Mouse (Mus musculus) neural tube, embryonic 12.5 days (tissue): ENCODE results near the gene Rint1. TPM values are rescaled to one million over a fixed set of nuclear protein-coding genes. Genes with fewer than 3 reads are reported as not detected.

Source experiments
- ATAC-seq: fragments of 200-750 bp; cut with Nextera tagmentation; 2 replicates; pipeline ENCODE4 v1.8.0; 2017; ENCODE audit warnings: low read depth, mild to moderate bottlenecking, moderate TSS enrichment, moderate library complexity; ENCODE audit not compliant: low FRiP score
- H3K27ac ChIP-seq: fragments of 300-500 bp; sonication (generic); 2 replicates; pipeline ENCODE4 v1.5.1; 2016
- H3K27me3 ChIP-seq: fragments of 300-500 bp; sonication (generic); replicated peaks from 2 replicates; pipeline ENCODE4 v1.6.1; 2016; ENCODE audit warnings: mild to moderate bottlenecking
- H3K36me3 ChIP-seq: fragments of 300-500 bp; sonication (generic); 2 replicates; pipeline ENCODE4 v1.6.1; 2016; ENCODE audit warnings: mild to moderate bottlenecking
- H3K4me1 ChIP-seq: fragments of 300-500 bp; sonication (generic); 2 replicates; pipeline ENCODE4 v1.6.1; 2016
- H3K4me2 ChIP-seq: fragments of 300-500 bp; sonication (generic); replicated peaks from 2 replicates; pipeline ENCODE4 v1.6.1; 2016; ENCODE audit warnings: mild to moderate bottlenecking
- H3K4me3 ChIP-seq: fragments of 300-500 bp; sonication (generic); 2 replicates; pipeline ENCODE4 v1.5.1; 2016
- H3K9ac ChIP-seq: fragments of 300-500 bp; sonication (generic); 2 replicates; pipeline ENCODE4 v1.6.1; 2016; ENCODE audit warnings: mild to moderate bottlenecking
- H3K9me3 ChIP-seq: fragments of 300-500 bp; sonication (generic); 2 replicates; pipeline ENCODE4 v1.6.1; 2016; ENCODE audit warnings: mild to moderate bottlenecking
- WGBS: fragments of 180-500 bp; shearing (Covaris S2); methylation state at CpG from one replicate; pipeline ENCODE4 v1.1.7; 2016; 5-methylcytosine and 5-hydroxymethylcytosine counted together
- polyA plus RNA-seq: library from polyadenylated mRNA; unstranded; fragments of >200 nt; fragmentation: Nextera tagmentation; extraction: Ambion mirVana; gene quantifications from 2 replicates; pipeline ENCODE4 v1.2.1, GENCODE M21; 2016

The Rint1 gene
- polyA plus RNA-seq, 1 experiment from 2014 or later = 35.5 TPM

DNA sequence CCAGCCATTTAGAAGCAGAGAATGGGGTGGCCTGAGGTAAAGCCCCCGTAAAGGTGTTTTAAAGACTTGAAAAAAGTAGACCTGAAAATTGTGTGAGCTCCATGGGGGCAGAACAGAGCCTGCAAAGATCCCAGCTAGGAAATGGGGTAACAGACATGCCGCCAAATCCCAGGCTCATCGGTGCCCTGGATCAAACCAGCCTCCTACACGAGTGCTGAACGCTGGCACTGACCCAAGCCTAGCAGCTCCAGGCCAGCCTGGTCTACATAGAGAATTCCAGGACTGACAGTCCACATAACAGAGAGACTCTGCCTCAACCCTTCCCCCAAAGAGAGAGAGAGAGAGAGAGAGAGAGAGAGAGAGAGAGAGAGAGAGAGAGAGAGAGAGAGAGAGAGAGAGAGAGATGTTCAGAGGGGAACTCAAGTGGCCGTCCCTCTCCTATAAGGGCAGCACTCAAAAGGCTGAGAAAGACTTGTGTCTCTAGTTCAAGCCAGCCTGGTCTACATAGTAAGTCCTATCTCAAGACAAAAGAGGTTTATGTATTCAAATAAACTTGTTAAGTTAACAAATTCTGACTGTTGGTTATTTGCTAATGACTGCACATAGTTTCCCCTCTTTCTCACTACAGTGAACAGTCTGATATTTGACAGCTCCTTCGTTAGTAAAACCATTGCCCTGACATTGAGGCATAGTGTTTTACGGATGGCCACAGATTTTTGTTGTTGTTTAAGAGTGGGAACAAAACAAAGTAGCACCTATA, 5.3 kb upstream of the Rint1 start:
- 55% methylated on average over 8 of the region's 8 CpGs for WGBS
- ATAC-seq = no peak
- no peaks in the 10 kb centered on the region for H3K27me3 ChIP-seq
- peak overlapping the region; percentile 76 for H3K4me2 ChIP-seq
- no peak overlapping the region for H3K27ac ChIP-seq
- H3K4me3 ChIP-seq = peak overlapping the region; percentile 89
- H3K9me3 ChIP-seq = no peaks in the 10 kb centered on the region
- peak overlapping the region; percentile 79; the same call in 1 of the 2 replicates for H3K9ac ChIP-seq
- H3K4me1 ChIP-seq = peaks cover 15% of the 10 kb centered on the region
- no peaks in the 10 kb centered on the region for H3K36me3 ChIP-seq

DNA sequence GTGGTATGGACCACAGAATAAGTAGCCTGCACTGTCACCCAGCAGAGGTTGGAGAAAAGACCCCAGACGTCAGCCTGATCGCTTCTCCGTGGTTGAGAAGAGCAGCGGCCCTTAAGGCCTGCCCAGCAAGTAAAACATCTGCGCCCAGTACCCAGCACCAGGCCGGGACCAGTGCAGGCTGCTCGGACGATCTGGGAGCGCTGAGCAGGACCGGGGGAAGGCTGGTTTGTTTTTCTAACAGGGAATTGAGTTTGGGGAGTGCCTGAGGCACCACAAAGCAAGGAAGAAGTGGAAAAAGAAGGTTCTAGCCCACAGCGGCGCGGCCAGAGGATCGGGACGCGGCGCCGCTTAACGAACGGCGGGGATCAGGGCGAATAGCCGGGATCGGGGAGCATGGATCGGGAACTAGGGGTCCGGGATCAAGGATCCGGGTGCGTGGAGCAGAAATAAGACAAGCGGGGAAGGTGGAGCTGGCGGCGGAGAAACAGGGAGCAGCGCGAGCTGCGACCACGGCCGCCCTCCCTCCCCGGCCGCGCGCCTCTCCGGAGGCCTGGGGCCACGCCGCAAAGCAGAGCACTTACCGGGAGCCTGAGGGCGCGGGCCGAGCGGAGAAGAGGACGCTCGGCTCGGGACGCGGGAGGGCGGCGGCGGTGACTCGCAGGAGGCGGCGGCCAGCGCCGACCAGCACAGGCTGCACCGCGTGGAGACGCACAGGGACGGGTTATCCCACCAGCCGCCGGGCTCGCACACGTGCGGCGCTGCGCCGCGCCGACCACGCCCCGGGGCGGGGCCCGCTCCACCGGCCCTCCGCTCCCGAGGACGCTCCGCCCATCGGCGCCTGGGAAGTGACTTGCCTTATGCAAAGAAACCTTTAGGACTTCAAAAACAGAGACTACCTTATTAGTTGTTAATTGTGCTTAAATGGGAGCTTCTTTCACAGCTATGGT, 4.3 kb upstream of the Rint1 start, which contains the start of gene Pus7:
TSS of gene Pus7 (minus strand) at position 781 of the 947 bp plus-strand sequence.
- H3K4me3 ChIP-seq = peak within 1 kb of the TSS; percentile 89
- no peaks in the 10 kb centered on the region for H3K27me3 ChIP-seq
- H3K27ac ChIP-seq = no peak within 1 kb of the TSS
- peak within 1 kb of the TSS; percentile 79 for H3K9ac ChIP-seq
- peak within 1 kb of the TSS; percentile 76 for H3K4me2 ChIP-seq
- H3K9me3 ChIP-seq = no peaks in the 10 kb centered on the region
- peaks cover 18% of the 10 kb centered on the region for H3K4me1 ChIP-seq
- H3K36me3 ChIP-seq = no peaks in the 10 kb centered on the region
- WGBS = under 1% methylated on average over 84 of the region's 86 CpGs
- ATAC-seq = peak; percentile 89

DNA sequence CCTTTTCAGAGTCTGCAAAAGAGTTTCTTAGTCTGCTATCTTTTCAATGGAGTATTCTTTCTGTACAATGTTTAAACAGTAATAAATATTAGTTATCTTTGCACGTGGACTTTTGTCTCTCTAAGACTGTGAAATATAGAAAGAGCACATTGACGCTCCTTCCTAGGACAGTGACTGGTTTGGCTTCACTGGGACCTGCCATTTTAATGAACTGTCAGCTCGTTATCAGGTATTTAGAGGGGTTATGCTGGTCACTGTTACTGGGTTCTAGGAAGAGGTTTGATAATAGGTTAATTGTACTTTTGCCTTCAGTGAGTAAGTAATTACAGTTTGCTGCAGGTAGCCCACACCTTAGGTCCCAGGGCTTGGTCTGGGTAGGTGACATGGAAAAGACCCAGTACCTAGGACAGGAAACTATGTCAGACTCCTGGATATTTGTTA, 899 bp downstream of the Rint1 start:
- H3K4me1 ChIP-seq = peaks cover 13% of the 10 kb centered on the region
- 51% methylated on average over 3 of the region's 3 CpGs for WGBS
- no peaks in the 10 kb centered on the region for H3K9me3 ChIP-seq
- peak overlapping the region; percentile 84 for H3K9ac ChIP-seq
- no peak overlapping the region for H3K27ac ChIP-seq
- H3K27me3 ChIP-seq = no peaks in the 10 kb centered on the region
- ATAC-seq = no peak
- H3K36me3 ChIP-seq = 0 out of 2 replicates have a peak, but pooled peaks cover 5% of the 10 kb centered on the region
- H3K4me3 ChIP-seq = peak overlapping the region; percentile 85
- peak overlapping the region; percentile 88 for H3K4me2 ChIP-seq

DNA sequence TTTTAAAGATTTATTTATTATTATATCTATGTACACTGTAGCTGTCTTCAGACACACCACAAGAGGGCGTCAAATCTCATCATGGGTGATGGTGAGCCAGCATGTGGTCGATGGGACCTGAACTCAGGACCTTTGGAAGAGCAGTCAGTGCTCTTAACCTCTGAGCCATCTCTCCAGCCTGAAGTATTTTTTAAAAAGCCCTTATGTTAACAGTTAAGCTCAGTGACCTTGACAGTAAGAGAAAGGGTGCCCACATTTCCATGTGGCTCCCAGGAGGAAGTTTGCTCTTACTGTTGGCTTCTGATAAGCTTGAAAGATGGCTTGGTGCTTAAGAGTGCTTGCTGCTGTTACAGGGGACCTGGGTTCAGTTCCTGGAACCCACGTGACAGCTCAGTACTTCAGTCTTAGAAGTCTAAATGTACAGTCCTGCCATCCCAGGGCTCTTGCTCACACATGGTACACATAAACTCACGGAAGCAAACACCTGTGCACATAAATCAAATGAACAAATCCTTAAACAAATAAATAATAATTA, 1.6 kb downstream of the Rint1 start:
- 87% methylated on average over 4 of the region's 4 CpGs for WGBS
- peaks cover 7% of the 10 kb centered on the region for H3K36me3 ChIP-seq
- H3K27me3 ChIP-seq = no peaks in the 10 kb centered on the region
- H3K9me3 ChIP-seq = no peaks in the 10 kb centered on the region
- H3K4me2 ChIP-seq = no peak overlapping the region
- no peak for ATAC-seq
- H3K27ac ChIP-seq = no peak overlapping the region
- H3K4me1 ChIP-seq = peaks cover 9% of the 10 kb centered on the region
- no peak overlapping the region for H3K9ac ChIP-seq
- no peak overlapping the region for H3K4me3 ChIP-seq

DNA sequence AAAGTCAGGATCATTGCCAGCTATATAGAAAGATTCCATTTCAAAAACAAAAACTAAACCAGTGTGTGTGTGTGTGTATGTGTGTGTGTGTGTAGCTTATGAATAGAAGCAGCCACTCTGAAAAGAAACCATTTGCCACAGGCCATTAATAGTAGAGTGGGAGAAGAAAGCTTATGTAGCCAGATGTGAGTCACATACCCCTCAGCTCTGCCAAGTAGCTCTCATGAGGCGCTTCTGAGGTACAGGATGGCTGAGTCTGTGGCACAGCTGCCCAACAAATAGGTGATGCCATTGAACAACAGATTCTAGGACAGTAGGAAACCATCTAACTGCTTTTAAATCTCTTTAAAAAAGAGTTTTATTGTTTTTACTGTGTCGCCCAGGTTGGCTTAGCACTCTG, 5.2 kb downstream of the Rint1 start:
- Histone ChIP-seq H3K9ac (no peak overlapping the region), H3K27me3 (no peaks in the 10 kb centered on the region), H3K4me3 (no peak overlapping the region), H3K27ac (no peak overlapping the region), H3K4me1 (peaks cover 9% of the 10 kb centered on the region), H3K4me2 (no peak overlapping the region), H3K36me3 (peaks cover 18% of the 10 kb centered on the region), H3K9me3 (no peaks in the 10 kb centered on the region)
- no peak for ATAC-seq
- WGBS = 84% methylated on average over 2 of the region's 2 CpGs

DNA sequence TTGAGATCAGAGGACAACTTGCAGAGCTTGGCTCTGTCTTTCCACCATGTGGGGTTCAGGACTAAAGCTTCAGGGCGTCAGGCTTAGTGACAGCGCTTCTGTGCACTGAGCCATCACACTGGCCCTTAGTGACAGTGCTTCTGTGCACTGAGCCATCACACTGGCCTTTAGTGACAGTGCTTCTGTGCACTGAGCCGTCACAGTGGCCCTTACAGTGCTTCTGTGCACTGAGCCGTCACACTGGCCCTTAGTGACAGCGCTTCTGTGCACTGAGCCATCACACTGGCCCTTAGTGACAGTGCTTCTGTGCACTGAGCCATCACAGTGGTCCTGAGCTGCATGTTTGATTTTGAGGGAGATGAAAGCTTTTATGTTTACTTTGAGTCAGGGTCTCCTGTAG, 27.3 kb downstream of the Rint1 start:
- ATAC-seq = no peak
- no peak overlapping the region for H3K4me2 ChIP-seq

DNA sequence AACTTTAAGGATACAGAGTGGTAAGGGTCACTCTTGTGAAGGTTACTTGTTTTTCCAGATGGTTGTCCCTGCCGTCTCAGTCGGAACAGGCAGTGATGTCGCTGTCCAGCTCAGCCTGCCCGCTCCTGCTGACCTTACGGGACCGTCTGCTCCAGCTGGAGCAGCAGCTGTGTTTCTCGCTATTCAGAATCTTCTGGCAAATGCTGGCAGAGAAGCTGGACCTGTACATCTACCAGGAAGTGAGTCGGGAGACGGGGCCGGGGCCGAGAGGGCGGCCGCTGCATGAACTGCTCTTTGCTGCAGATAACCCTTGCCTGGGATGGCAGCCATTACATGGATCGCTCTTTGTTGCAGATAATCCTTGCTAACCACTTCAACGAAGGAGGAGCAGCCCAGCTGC, 29.2 kb downstream of the Rint1 start:
- H3K27ac ChIP-seq = no peak overlapping the region
- no peak overlapping the region for H3K4me2 ChIP-seq
- no peaks in the 10 kb centered on the region for H3K4me1 ChIP-seq
- ATAC-seq = no peak
- H3K27me3 ChIP-seq = no peaks in the 10 kb centered on the region
- peaks cover 74% of the 10 kb centered on the region for H3K36me3 ChIP-seq
- no peak overlapping the region for H3K9ac ChIP-seq
- H3K9me3 ChIP-seq = 0 out of 2 replicates have a peak, but pooled peaks cover 4% of the 10 kb centered on the region
- 87% methylated on average over 15 of the region's 15 CpGs for WGBS
- no peak overlapping the region for H3K4me3 ChIP-seq

More for the DNA sequence above, 27.3 kb downstream of the Rint1 start:
- Histone ChIP-seq H3K27ac (no peak overlapping the region), H3K4me3 (no peak overlapping the region), H3K9ac (no peak overlapping the region), H3K9me3 (0 out of 2 replicates have a peak, but pooled peaks cover 4% of the 10 kb centered on the region), H3K4me1 (no peaks in the 10 kb centered on the region), H3K27me3 (no peaks in the 10 kb centered on the region), H3K36me3 (peaks cover 85% of the 10 kb centered on the region)
- WGBS = 84% methylated on average over 5 of the region's 5 CpGs

DNA sequence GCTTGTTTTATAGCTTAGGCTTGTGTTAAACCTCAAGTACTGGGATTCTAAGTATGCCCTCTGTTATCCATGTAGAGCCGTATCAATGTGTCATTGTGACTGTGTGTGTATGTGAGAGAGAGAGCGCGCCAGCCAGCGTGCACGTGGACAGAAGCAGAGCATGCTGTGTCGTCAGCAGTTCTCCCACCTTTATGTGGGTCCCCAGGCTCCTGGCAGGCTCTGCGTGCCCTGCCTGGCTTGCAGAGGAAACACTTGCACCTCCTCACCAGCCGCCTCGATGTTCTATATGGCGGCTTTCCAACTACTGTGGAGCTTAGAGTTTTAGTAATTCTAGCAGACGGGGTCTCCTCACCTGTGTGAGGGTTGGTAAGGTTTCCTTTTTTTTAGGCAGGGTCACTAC, 34.8 kb downstream of the Rint1 start:
- H3K4me1 ChIP-seq = no peaks in the 10 kb centered on the region
- H3K27ac ChIP-seq = no peak overlapping the region
- ATAC-seq = no peak
- H3K9me3 ChIP-seq = no peaks in the 10 kb centered on the region
- H3K36me3 ChIP-seq = peaks cover 24% of the 10 kb centered on the region
- no peak overlapping the region for H3K4me3 ChIP-seq
- WGBS = 82% methylated on average over 11 of the region's 11 CpGs
- no peak overlapping the region for H3K4me2 ChIP-seq
- no peaks in the 10 kb centered on the region for H3K27me3 ChIP-seq
- no peak overlapping the region for H3K9ac ChIP-seq

DNA sequence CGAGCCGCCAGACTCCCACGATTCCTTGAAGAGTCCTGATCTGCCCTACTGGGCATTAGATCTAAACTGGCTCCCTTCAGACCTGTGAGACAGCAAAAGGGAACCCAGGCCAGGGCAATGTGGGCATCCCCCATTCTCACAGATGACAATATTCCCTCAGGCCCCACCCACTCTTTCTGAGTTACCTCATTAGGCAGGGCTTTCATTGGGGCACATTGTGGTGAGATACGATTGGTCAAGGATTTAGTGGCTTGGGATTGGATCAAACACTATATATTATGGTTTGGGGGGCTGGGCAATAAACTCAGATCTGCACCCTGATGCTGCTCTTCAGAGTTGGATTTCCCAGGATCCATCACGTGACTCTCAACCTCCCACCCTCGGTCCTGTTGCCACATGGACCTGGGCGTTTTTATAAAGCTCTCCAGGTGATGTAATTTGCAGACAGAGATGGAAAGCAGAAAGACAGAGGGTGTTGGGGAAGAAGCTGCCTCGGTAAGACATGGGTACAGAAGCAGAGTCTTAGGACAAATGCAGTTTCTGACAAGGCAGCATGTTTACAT, 36.7 kb downstream of the Rint1 start:
- no peak for ATAC-seq
- Histone ChIP-seq H3K4me3 (no peak overlapping the region), H3K4me2 (no peak overlapping the region), H3K9me3 (no peaks in the 10 kb centered on the region), H3K9ac (no peak overlapping the region), H3K4me1 (no peaks in the 10 kb centered on the region), H3K36me3 (peaks cover 11% of the 10 kb centered on the region), H3K27ac (no peak overlapping the region), H3K27me3 (no peaks in the 10 kb centered on the region)
- WGBS = 84% methylated on average over 8 of the region's 8 CpGs

DNA sequence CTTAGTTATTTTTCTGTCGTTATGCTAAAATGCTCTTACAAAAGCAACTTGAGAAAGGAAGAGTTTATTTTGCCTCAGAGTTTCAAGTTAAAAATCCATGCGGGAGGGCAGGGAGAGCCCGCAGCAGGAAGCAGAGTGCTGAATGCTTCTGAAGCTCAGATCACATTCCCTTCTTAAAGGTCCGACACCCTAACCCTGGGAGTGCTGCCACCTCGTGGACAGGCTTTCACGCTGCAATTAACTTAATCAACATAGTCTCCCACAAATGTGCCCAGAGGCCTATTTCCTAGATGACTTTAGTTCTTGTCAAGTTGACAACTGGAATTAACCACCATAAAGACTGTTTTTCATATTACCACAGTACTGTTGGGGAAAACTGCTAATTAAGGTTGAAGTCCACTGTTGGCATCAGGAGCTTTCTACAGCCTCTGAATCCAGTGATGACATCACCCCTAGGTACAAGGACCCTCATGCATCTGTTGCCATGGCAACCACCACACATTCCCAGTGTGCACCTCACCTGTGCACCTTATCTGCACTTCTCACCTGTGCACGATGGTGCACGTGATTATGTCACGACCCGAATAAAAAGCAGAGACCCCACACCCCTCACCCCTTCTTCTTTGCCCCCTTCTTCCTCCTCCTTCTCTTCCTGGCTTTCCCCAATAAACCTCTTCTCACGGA, 39.0 kb downstream of the Rint1 start:
- WGBS = 39% methylated on average over 11 of the region's 11 CpGs
- Histone ChIP-seq H3K9ac (no peak overlapping the region), H3K4me3 (no peak overlapping the region), H3K4me1 (no peaks in the 10 kb centered on the region), H3K9me3 (no peaks in the 10 kb centered on the region), H3K27me3 (peaks cover 7% of the 10 kb centered on the region), H3K27ac (no peak overlapping the region), H3K4me2 (no peak overlapping the region), H3K36me3 (no peaks in the 10 kb centered on the region)
- ATAC-seq = no peak

DNA sequence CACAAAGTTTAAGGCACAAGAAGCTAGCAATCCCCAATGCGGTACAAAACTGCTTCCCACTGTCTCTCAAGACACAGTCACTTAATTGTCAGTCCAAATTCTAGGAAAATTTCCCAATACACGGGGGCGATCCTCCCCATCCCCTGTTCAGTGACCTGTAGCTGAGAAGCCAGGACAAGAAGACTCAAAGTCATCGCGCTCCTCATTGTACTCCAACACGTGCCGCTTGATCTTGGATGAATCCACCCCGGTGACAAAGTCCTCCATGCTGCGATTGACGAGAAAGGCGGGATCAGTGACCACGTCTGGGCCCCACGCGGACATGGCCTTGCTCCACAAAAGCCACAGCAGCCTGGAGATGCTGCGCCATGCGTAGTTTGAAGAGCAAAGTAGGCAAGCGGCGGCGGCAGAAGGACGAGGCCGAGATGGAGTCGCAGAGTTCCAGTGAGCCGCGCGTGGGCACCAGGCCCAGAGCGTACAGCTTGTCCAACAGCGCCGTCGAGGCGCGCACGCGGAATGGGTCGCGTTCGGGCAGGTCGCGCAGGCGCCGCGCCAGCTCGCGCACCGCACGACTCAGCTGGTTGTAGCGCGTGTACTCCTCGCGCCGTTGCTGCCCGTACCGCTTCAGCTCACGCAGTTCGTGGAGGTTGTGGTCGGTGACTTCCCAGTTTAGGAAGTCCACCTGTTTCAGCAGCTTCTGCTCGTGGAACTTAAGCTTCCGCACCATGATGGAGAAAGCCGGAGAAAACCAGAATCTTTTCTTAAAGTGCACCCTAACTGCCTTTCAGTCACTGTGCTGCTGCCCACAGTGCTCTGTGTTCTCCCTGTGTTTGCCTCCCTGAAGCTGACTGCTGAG, 43.6 kb downstream of the Rint1 start:
- no peak for ATAC-seq
- 37% methylated on average over 58 of the region's 58 CpGs for WGBS
- Histone ChIP-seq H3K9me3 (no peaks in the 10 kb centered on the region), H3K4me1 (no peaks in the 10 kb centered on the region), H3K27ac (no peak overlapping the region), H3K36me3 (no peaks in the 10 kb centered on the region), H3K4me2 (peak overlapping the region; percentile 38), H3K9ac (no peak overlapping the region), H3K27me3 (peaks cover 12% of the 10 kb centered on the region), H3K4me3 (no peak overlapping the region)
